Mouse (Mus musculus) thymus, adult 2 months (tissue): ENCODE measurements around the gene Wdr1. TPM values are rescaled to one million over a fixed set of nuclear protein-coding genes. Genes with fewer than 3 reads are reported as not detected.
A peak's percentile ranks its signal among the peaks of the same experiment; 100 is the strongest.
"Not testable (repeated sequence)": the region's sequence is repeated elsewhere in the genome, so short reads cannot be mapped to it uniquely, and the experiment has no call there.

ENCODE experiments used
- DNase-seq: peaks from one replicate; pipeline ENCODE4 v3.0.0; 2021
- H3K27ac ChIP-seq: fragments of 200-500 bp; 2 replicates; pipeline ENCODE4 v1.5.1; 2012; ENCODE audit warnings: low read length, control low read depth; ENCODE audit not compliant: control insufficient read depth, insufficient read depth
- H3K27me3 ChIP-seq: fragments of 200-500 bp; 2 replicates; pipeline ENCODE4 v1.6.1; 2012; ENCODE audit warnings: mild to moderate bottlenecking, low read length, moderate library complexity, mixed read lengths; ENCODE audit not compliant: control insufficient read depth, insufficient read depth
- H3K36me3 ChIP-seq: fragments of 200-500 bp; 2 replicates; pipeline ENCODE4 v1.6.1; 2012; ENCODE audit warnings: mild to moderate bottlenecking, low read length, moderate library complexity; ENCODE audit not compliant: control insufficient read depth, insufficient read depth
- H3K4me1 ChIP-seq: fragments of 200-500 bp; replicated peaks from 2 replicates; pipeline ENCODE4 v1.6.1; 2012; ENCODE audit warnings: low read length; ENCODE audit not compliant: control insufficient read depth, insufficient read depth
- H3K4me3 ChIP-seq: fragments of 200-500 bp; 2 replicates; pipeline ENCODE4 v1.5.1; 2012; ENCODE audit warnings: mild to moderate bottlenecking, low read length, control low read depth, moderate library complexity; ENCODE audit not compliant: control insufficient read depth, insufficient read depth
- CTCF ChIP-seq: fragments of 200-500 bp; IDR thresholded peaks from 2 replicates; pipeline ENCODE4 v1.5.1; 2012; ENCODE audit warnings: mild to moderate bottlenecking, control low read depth, low read length, moderate library complexity, borderline replicate concordance; ENCODE audit not compliant: control insufficient read depth, poor library complexity, insufficient read depth; ENCODE audit errors: extremely low read depth
- POLR2A ChIP-seq: fragments of 200-500 bp; IDR thresholded peaks from 2 replicates; pipeline ENCODE4 v1.6.1; 2012; ENCODE audit warnings: mild to moderate bottlenecking, low read length, control low read depth, moderate library complexity; ENCODE audit not compliant: control insufficient read depth, poor library complexity, insufficient read depth; ENCODE audit errors: extremely low read depth
- WGBS: fragments of 180-500 bp; shearing (Covaris S2); methylation state at CpG from one replicate; pipeline ENCODE4 v1.1.7; 2018; 5-methylcytosine and 5-hydroxymethylcytosine counted together
- polyA plus RNA-seq: library from polyadenylated mRNA; depleted of rRNA; stranded (reverse); fragments of >200 nt; gene quantifications from 2 replicates; pipeline ENCODE4 v1.2.3, GENCODE M21; 2012; rRNA removed

Gene Wdr1
- 272 and 306 TPM in 2 replicates for polyA plus RNA-seq

DNA sequence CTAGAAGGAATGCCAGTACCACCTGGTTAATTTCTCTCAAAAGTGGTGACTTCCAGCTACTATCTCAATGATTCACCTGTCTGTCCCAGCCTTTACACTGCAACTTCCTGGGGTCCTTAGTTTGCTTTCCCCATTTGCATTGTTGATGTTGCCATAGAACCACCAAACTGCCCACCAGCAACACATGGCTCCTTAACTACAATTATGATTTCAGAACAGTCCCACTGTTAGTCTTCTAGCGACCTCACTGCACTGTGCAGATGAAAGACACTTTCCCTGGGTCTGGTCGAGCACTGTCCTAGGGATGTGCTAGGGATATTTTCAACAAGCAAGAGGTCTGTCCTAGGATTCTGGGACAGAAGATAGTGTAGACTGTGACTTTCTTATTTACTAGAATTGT lies at the start of gene Wdr1:
TSS of gene Wdr1 (minus strand) at position 101 of the 400 bp plus-strand sequence.
- no peak for DNase-seq
- H3K27me3 ChIP-seq = no peaks in the 10 kb centered on the region
- peaks cover 22% of the 10 kb centered on the region for H3K4me1 ChIP-seq
- 88% methylated on average over 2 of the region's 2 CpGs for WGBS
- TF ChIP-seq POLR2A = no peak
- TF ChIP-seq CTCF = no peak
- peak within 1 kb of the TSS; percentile 73 for H3K4me3 ChIP-seq
- H3K36me3 ChIP-seq = peaks cover 13% of the 10 kb centered on the region
- no peak within 1 kb of the TSS for H3K27ac ChIP-seq

DNA sequence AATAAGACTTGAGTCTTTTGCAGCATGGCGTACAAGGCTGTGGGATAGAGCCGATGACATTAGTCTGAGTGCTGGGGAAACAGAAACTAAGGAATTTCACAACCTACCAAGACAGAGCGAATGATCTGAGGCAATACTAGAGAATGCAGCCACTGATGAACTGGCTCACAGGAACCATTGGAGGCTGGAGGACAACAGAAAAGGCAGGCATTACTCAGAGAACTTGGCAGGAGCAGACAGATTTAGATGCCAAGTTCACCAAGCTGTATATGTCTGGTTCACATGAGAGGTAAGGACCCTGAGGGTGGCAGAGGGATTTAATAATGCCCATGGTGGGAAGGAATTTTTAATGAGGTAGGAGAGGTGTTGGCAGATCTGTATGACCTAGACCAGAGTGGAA lies 48.1 kb upstream of the Wdr1 start:
- TF ChIP-seq POLR2A = no peak
- no peak for TF ChIP-seq CTCF
- WGBS = 93% methylated on average over 3 of the region's 3 CpGs
- no peaks in the 10 kb centered on the region for H3K36me3 ChIP-seq
- H3K4me3 ChIP-seq = no peak overlapping the region
- H3K27ac ChIP-seq = no peak overlapping the region
- no peaks in the 10 kb centered on the region for H3K4me1 ChIP-seq
- H3K27me3 ChIP-seq = no peaks in the 10 kb centered on the region
- DNase-seq = no peak

DNA sequence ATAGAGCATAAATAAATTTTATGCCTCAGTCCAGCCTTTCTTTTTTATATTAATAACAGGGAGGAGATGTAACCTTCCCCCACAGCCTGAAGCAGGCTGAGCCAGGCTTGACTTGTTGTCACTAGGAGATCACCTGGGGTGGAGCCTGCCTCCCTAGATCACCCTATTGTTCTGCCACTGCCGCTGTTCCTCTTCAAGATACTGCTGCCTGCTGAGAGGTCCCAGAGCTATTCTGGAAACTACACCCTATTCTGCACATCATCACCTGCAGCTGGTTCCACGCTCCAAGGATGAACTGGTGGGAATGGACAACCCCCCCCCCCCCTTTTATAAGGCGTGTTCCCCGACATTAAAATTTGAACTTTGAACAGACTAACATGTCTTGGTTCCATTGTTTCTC lies 45.2 kb upstream of the Wdr1 start:
- not testable (repeated sequence) for DNase-seq, H3K27ac ChIP-seq, H3K36me3 ChIP-seq, H3K4me3 ChIP-seq, H3K4me1 ChIP-seq, H3K27me3 ChIP-seq
- 96% methylated on average over 4 of the region's 4 CpGs for WGBS

DNA sequence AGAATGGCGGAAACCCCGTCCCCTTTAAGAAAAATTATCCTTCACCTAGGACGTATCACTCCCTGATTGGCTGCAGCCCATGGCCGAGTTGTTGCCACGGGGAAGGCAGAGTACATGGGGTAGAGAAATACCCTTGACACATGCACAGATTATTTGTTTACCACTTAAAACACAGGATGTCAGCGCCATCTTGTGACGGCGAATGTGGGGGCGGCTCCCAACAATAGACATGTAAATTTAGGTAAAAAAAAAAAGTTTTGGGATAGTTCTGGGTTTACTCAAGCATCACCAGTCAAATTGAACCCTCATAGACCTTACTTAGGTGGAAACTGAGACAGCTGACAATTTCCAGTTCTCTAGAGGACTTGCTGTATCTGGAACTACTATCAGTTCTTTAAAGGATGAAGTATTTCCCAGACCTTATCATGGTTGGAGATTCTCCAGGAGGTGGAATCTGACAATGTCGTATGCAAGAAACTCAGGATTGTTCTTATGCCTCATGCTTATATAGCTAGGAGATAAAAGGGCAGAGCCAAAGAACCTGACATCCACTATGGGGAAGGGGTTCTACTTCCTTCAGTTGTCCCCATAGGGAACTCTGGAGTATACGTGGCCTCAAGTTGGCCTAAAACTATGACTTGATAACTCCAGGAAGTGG lies 35.8 kb upstream of the Wdr1 start:
- TF ChIP-seq CTCF = no peak
- no peak for TF ChIP-seq POLR2A
- peak overlapping the region; percentile 41 for H3K4me3 ChIP-seq
- peak; percentile 1 for DNase-seq
- 56% methylated on average over 11 of the region's 11 CpGs for WGBS
- H3K4me1 ChIP-seq = no peaks in the 10 kb centered on the region
- H3K27ac ChIP-seq = peak overlapping the region; percentile 82; the same call in 1 of the 2 replicates
- no peaks in the 10 kb centered on the region for H3K36me3 ChIP-seq
- H3K27me3 ChIP-seq = no peaks in the 10 kb centered on the region

DNA sequence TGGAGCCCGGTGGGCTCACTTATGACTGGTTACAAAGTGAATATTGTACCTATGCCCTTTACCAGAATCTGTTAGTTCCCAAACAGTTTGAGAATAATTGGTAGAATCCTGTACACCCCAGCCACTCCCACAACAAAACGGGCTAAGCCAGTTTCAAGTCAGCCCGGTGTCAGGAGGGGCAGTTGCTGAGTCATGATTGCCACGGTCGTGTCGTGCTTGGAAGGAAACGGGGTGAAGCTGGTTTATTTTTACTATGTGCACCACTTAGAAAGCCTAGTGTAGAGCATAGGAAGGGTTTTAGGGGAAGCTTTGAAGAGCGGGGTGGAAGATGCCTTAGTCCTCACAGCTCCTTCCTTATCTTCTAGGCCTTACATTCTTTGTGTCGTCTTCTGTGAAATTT lies 25.9 kb upstream of the Wdr1 start:
- DNase-seq = no peak
- H3K27ac ChIP-seq = no peak overlapping the region

DNA sequence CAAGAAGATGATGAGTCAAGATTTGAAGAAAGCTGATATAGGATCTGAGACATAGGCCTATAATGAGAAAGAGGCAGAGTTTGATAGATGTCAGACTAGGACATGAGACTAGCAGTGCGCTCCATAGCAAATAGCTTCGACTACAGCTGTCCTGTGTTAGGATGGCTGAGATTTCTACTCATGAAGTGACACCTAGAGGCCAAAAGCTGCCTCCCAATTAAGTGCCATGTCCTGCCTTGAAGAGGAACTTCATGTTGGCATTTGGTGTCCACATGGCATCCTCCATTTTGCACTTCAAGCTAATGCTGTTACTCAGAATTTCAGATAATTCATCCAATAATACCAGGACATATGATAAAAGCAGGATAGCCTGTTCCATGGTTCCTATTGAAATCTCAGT lies 22.4 kb upstream of the Wdr1 start:
- TF ChIP-seq CTCF = no peak
- no peak for TF ChIP-seq POLR2A
- H3K36me3 ChIP-seq = no peaks in the 10 kb centered on the region
- no peak overlapping the region for H3K27ac ChIP-seq
- no peak overlapping the region for H3K4me3 ChIP-seq
- no peak for DNase-seq
- no peaks in the 10 kb centered on the region for H3K4me1 ChIP-seq
- 84% methylated on average over 2 of the region's 2 CpGs for WGBS
- no peaks in the 10 kb centered on the region for H3K27me3 ChIP-seq

More for the DNA sequence above, 25.9 kb upstream of the Wdr1 start:
- H3K36me3 ChIP-seq = no peaks in the 10 kb centered on the region
- H3K4me3 ChIP-seq = no peak overlapping the region
- TF ChIP-seq POLR2A (no peak), CTCF (no peak)
- H3K27me3 ChIP-seq = no peaks in the 10 kb centered on the region
- WGBS = 14% methylated on average over 9 of the region's 9 CpGs
- no peaks in the 10 kb centered on the region for H3K4me1 ChIP-seq

DNA sequence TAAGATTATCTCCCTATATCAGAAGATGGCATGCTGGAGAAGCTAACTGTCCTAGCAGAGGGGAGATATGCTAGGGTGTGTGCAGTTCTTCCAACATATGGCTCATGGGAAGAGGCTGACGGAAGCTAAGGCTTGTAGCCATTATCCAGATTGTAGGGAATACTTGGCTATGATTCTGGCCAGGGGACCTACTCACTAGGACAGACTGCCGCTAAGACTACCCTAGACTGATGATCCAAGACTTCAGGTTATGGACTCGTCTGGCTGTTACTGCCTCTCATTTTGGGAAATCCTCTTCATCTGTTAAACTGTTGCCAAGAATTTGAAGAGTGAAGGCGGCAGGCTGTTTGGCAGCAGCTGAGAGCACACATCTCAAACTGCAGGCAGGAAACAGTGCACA lies 20.0 kb upstream of the Wdr1 start:
- Histone ChIP-seq H3K4me1 (no peaks in the 10 kb centered on the region), H3K27me3 (no peaks in the 10 kb centered on the region), H3K4me3 (no peak overlapping the region), H3K36me3 (no peaks in the 10 kb centered on the region), H3K27ac (no peak overlapping the region)
- 90% methylated on average over 4 of the region's 4 CpGs for WGBS
- TF ChIP-seq POLR2A (no peak), CTCF (no peak)
- DNase-seq = no peak
